Mouse (Mus musculus) gastrocnemius, adult 8-10 months (tissue): ENCODE results near the gene Hist1h4f. TPM values are rescaled to one million over a fixed set of nuclear protein-coding genes. Genes with fewer than 3 reads are reported as not detected.
"Not testable (repeated sequence)": the region's sequence is repeated elsewhere in the genome, so short reads cannot be mapped to it uniquely, and the experiment has no call there.

Experiments used
- DNase-seq, 2 experiments: peaks; one replicate each; pipeline ENCODE4 v3.0.0; 2022; ENCODE audit warnings: low spot score in 2 of 2
- total RNA-seq, 4 experiments: library from RNA; stranded (reverse); gene quantifications; 2 replicates each; pipeline ENCODE4 v1.2.4; 2022

Gene Hist1h4f
- total RNA-seq: 10 to 100 TPM; 14.0 to 20.7 (median 16.1) TPM

- DNase-seq: peak in 1 of 2 experiments; percentile 52
Measured at GRCm38 (mm10) chr13:23551146-23551834, at the start of gene Hist1h4f. Gene Hist1h4f (minus strand): TSS chr13:23551648.

DNA sequence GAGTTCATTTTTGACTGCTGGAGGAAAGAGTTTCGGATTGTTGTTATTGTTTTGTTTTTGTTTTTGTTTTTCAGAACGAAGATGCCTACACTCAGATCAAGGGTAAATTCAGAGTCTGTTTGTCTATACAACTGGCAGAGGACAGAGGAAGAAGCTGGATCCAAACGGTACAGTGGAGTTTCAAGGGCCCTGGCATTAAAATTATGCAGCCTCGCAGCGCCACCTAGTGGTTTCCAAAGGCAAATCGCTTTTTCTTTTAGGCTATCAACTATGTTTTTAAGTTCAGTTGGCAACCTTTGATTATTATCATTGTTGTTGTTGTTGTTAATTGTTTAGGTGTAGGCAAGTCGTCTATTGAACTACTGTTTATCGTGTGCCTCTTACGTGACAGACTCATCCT is 46.5 kb upstream of the Hist1h4f start:
- DNase-seq: peak in 1 of 2 experiments; percentile 12

DNA sequence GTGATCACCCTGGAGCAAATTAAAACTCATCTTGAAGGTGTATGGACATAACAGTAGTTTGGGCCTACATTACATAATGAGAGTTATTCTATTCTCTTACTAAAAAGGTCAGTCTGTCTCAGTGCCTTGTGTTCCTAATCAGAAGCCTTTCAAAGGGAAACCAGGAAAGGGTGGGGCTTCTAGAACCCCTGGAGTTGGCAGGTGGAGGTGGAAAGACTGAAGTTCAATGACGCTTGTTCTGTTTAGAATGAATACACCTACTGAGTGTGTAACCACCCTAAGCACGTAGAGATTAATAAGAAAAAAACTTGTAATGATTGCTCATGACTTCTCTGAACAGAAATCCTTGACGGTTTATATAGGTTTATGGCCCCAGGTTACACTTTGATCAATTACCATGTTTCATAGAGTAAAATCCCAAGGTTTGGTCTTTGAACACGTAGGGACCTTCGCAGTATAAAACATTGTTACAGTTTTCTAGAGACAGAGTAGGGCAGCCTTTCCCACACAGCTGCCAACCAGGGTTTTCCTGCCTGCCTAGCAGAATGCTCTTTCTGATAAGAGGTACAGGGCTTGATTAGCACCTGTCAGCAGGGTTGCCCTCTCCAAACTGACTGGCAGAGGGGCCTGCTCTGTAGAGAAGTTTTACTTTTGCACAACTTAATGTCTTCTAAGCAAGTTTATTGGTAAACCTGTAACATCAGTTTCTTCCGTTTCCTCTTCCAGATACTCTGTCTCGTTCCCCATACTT is 44.3 kb upstream of the Hist1h4f start:
- DNase-seq: no peak

GRCm38 (mm10) chr13:23595185-23595584 is 43.7 kb upstream of the Hist1h4f start:
- DNase-seq: no peak

GRCm38 (mm10) chr13:23593051-23593770 is 41.8 kb upstream of the Hist1h4f start:
- DNase-seq: no peak

DNA sequence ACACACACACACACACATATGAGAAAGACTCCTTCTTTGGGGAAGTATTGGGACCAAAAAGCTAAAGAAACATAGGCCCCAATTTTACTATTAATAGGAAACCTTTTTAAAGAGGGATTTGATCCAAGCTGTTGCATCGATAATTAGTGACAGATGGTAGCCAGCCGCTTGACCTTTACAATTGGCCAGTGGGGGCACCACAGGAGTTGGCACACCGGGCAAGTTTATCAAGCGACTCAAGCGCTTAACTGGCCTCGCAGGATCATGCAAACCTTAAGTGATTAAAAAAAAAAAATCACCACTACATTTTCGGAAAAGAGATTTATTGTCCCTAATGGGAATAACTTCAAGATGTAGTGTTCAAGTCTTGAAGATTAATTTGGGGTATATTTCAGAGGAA is 41.2 kb upstream of the Hist1h4f start:
- no peak for DNase-seq

DNA sequence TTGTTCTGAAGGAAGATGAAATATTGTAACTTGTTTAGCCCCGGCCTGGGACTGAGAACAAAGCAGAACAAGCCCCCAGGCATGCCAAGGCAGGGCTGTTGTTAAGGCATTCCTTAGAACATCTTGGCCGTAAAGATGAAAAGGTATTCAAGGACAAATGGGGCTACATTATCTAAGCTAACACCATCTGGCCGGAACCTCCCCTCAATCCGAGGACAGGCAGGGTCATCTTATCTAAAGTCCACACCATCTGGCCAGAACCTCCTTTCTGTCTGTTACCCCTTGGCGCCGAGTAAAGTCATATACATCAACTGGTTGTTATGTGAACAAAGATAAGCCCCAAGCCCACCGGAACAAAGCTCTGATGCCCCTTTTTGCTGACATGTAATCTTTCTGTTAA is 40.4 kb upstream of the Hist1h4f start:
- DNase-seq: not testable (repeated sequence)

DNA sequence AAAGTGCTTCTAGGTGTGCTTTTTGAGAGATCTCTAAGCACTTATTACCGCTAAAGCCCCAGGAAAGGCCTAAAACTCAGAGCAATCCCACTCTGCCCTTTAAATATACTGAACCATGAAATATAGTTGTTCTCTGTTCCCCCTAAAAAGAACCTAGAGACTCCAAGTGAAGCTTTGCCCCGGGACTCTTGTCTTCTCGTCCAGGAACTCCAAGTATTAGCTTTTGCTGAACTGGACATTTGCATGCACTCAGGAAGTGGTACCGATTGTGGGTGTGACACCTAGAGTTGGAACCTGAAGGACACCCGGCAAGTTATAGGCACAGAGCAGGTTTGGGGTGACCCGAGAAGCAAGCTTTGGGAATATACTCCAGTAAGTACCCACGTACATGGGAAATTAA is 39.8 kb upstream of the Hist1h4f start:
- DNase-seq: no peak

DNA sequence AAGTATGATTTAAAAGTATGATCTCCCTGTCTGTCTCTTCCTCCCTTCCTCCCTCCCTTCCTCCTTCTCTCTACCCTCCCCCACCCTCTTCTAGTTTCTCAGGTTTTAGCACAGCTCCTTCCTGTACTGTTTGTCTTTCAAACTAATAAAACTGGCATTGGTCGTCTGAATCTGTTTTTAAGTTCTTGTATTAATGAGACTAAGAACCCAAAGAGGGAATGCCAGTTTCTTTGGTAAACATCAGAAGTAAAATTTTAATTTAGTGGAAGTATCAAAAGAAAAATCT is 35.4 kb upstream of the Hist1h4f start:
- no peak for DNase-seq

DNA sequence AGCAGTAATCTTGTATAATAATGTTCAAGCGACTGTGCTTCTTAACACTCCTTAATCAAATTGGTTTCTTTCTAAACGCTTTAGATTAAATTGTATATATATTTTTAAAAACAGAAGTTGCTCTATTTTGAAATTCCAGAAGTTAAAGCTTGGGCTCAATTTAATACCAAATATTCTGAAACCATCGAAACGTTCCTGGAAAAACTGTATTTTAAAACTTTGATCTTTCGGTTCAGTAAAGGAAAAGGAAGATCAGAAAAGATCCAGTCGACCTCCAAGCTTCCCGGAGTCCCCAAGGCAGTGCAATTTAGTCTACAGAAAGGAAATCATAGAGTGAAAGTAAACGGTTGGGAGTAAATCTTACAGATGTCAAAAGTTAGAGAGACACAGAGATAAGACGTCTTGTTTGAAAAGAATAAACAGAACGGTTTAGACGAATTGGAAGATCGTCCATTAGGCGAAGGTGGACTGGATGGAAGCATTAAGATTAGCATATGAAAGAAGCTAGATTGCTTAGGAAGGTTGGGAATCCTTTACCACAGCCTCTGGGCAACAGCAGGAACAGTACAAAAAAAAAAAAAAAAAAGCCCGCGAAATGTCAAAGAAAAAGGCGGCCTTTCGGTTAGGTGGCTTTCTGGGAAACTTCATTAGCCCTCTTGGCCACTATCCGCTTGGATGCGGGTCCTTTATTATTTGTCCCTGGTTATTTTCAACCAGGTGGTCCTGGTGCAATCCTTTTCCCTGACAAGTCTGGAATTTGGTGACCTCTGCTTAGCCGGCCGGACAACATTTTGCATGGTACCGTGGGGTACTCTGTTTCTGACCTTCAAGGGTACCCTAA is 34.9 kb upstream of the Hist1h4f start:
- no peak for DNase-seq

GRCm38 (mm10) chr13:23585442-23586098 is 34.1 kb upstream of the Hist1h4f start:
- peak; percentile 43 to 62 for DNase-seq

DNA sequence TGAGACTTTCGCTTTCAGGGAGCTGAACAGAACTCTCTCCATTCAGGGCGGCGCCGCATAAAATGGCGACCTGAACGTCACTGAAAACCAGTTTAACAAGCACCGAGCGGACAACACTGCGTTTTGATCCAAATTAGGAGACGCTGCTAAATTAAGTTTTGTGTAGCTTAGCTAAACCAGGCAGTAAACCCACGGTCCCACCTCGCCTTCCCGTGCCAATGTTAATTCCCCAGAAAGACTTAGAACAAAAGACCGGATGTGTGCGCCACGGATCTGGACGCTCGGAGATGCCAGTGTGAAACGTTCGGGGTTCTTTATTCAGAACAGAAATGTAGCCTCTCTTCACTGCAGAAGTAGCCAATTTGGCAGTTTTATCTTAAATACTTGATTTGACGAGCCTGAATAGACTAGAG is 33.6 kb upstream of the Hist1h4f start:
- peak; percentile 41 to 59 for DNase-seq

DNA sequence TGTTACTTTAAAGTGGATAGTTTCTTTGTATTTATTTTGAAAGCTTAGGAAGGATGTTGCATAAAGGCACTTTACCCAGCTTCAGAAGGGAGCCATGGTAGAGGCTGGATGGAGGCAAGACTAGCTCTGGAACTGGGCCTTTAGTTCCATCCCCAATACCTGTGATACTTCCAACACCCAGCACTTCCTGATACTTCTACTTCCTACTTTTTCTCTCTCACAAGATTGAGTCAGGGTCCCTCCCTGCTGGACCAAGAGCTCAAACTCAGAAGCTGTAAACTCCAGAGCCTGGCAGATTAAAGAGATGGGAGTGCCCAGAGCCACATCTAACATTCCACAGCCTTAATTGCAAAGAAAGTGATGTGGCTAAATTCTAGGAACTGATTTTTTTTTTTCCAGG is 32.9 kb upstream of the Hist1h4f start:
- DNase-seq: no peak

DNA sequence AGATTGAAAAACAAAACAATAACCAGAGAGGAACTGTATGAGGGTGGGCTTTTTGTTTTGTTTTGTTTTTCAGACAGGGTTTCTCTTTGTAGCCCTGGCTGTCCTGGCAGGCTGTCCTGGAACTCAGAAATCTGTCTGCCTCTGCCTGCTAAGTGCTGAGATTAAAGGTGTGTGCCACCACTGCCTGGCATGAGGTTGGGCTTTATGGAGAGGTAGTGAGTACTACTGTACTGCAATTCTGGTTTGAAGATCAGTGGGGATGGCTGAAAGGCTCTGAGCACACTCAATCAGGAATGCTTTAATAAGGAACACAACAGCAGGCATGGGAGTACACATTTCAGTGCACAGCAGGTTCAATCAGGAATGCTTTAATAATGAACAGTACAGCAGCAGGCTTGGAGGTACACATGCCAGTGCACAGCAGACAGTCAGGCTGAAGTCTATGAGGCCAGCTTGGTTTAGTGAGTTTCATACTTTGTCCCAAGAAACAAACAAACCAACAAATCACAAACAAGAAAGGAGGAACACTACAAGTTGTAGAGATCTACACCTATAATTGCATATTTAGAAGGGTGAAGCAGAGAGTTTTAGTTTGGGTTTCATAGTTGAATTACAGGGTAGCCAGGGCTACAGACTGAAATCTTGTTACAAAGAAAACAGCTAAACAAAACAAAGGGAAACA is 32.1 kb upstream of the Hist1h4f start:
- DNase-seq: no peak

DNA sequence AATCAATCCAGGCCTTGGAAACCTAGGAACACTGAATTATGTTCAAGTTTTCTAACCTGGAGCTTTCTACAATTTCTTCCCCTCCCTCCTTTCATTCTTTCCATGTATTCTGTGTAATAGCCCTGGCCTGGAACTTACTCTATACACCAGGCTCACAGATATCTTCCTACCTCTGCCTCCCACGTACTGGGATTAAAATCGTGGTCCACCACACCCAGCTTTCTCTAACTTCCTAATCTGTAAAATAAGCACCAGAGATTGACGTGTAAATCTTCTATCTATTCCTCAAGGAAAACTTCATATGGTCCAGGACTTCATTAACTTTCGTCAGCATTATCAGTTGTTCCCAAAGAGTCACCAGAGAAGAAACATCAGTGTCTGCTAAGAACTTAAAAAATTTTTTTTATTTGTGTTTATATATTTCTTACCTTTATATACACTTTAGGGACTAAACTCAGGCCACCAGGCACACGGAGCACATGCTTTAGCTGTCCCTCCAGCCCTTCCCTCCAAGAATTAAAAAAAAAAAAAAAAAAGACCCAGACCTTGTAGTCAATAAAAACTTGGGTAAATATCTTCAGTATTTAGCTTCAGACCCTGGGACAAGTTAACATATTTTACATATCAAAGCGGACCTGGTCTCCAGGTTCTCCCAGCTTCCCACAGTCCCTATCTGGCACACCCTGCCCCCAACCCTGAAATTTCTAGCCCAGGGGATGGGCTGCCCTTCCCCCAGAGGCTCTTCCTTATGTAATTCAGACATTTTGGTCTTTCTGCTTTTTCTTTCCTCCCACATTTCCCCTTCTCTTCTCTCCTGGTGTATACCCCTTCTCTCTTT is 31.0 kb upstream of the Hist1h4f start:
- no peak for DNase-seq

GRCm38 (mm10) chr13:23581408-23582218 is 30.2 kb upstream of the Hist1h4f start, which contains the start of gene Hist1h4d:
Gene Hist1h4d (plus strand): TSS chr13:23581598.
- DNase-seq: peak; percentile 88 to 90

DNA sequence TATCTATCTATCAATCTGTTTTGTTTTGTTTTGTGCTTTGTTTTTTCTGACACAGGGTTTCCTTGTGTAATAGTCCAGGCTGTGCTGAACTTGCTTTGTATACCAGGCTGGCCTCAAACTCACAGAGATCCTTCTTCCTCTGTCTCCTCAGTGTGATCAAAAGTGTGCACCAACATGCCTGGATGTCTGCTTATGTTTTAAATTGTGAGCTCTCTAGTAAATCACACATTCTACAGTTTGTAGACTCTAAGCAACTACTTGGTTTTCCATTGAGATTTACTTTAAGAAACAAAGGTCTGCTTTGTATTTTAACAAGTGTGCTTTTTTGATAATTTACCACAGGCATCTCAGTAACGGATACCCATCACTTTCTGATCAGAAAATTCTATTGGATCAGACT is 26.4 kb upstream of the Hist1h4f start:
- no peak for DNase-seq

DNA sequence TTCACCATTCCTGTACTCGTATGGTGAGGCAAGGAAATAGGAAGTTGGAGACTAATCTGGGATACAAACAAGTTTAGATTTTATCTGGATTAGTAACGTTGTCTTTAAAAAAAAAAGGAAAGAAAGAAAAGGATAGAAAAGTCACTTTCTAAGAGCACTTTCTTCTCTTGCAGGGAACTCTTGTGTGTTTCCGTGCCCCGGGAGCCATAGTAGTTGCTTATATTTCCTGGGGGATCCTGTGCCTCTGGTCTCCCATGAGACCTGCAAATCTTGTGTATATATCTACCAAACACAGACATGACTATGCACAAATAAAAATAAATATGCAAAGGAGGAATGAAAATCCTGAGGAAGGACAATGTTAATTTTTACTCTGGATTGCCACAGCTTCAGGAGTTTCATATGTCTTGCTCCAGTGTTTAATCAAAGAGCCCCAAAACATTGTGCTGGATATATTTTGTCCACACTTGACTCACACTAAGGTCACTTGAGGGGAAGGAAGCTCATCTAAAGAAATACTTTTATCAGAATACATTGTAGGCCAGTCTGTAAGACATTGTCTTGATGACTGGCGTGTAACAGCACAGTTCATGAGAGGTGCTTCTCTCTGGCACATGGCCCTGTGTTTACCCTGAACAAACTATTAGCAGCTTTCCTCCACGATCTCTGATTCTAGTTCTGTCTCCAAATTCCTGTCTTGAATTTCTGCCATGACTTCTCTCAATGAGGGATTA is 25.6 kb upstream of the Hist1h4f start:
- DNase-seq: no peak
